Mouse (Mus musculus) CH12.LX (cell line): ENCODE results near the gene Tnfrsf1a. TPM values are rescaled to one million over a fixed set of nuclear protein-coding genes. Genes with fewer than 3 reads are reported as not detected.

Experiments used
- DNase-seq: peaks from one replicate; pipeline ENCODE4 v3.0.0-alpha.2; 2013; ENCODE audit errors: extremely low read depth
- H3K27ac ChIP-seq: 2 replicates; pipeline ENCODE4 v1.5.1; 2012; ENCODE audit warnings: low read depth, mild to moderate bottlenecking, control low read depth, moderate library complexity; ENCODE audit not compliant: insufficient read depth
- H3K27me3 ChIP-seq: replicated peaks from 2 replicates; pipeline ENCODE3; 2012; ENCODE audit warnings: inconsistent platforms
- H3K36me3 ChIP-seq, 2 experiments: replicated peaks in 1 of 2; 2 replicates each; pipeline versions ENCODE3 to v1.6.1; 2012; ENCODE audit warnings: inconsistent platforms in 1 of 2, low read length in 1 of 2, mild to moderate bottlenecking in 1 of 2, mixed read lengths in 1 of 2, moderate library complexity in 1 of 2; ENCODE audit not compliant: control insufficient read depth in 1 of 2, insufficient read depth in 1 of 2
- H3K4me1 ChIP-seq, 2 experiments: 2 replicates each; pipeline ENCODE4 v1.6.1; 2012; ENCODE audit warnings: inconsistent platforms in 1 of 2, moderate library complexity in 1 of 2; ENCODE audit not compliant: insufficient read depth in 2 of 2, control insufficient read depth in 1 of 2
- H3K4me2 ChIP-seq: 2 replicates; pipeline ENCODE4 v1.6.1; 2012; ENCODE audit warnings: low read depth, mild to moderate bottlenecking, control low read depth; ENCODE audit not compliant: poor library complexity, insufficient read depth, severe bottlenecking
- H3K4me3 ChIP-seq, 3 experiments: fragments of 150-350 bp in 1 of 3; sonication (generic) in 1 of 3; replicated peaks in 1 of 3; 2 replicates each; pipeline versions ENCODE3 to v1.5.1; 2011 to 2012; ENCODE audit warnings: low read depth in 2 of 3, low read length in 2 of 3, mild to moderate bottlenecking in 2 of 3, moderate library complexity in 2 of 3, control low read depth in 1 of 3, improper control_type of control experiment in 1 of 3, inconsistent platforms in 1 of 3, mixed read lengths in 1 of 3; ENCODE audit not compliant: poor library complexity in 1 of 3
- H3K79me2 ChIP-seq: replicated peaks from 2 replicates; pipeline ENCODE4 v1.6.1; 2012; ENCODE audit warnings: mild to moderate bottlenecking, moderate library complexity; ENCODE audit not compliant: control insufficient read depth, poor library complexity, insufficient read depth, severe bottlenecking; ENCODE audit errors: extremely low read depth
- H3K9ac ChIP-seq: 2 replicates; pipeline ENCODE4 v1.6.1; 2012; ENCODE audit warnings: low read depth, mild to moderate bottlenecking, control low read depth, moderate library complexity; ENCODE audit not compliant: insufficient read depth
- H3K9me3 ChIP-seq: replicated peaks from 2 replicates; pipeline ENCODE3; 2012; ENCODE audit warnings: low read length, inconsistent platforms, mixed read lengths
- BHLHE40 ChIP-seq: IDR thresholded peaks from 2 replicates; pipeline ENCODE4 v1.6.1; 2011; ENCODE audit warnings: mild to moderate bottlenecking, low read depth, low read length, improper control_type of control experiment
- CHD1 ChIP-seq: IDR thresholded peaks from 2 replicates; pipeline ENCODE4 v1.6.1; 2012; ENCODE audit warnings: low read depth, low read length, improper control_type of control experiment, inconsistent platforms
- CHD2 ChIP-seq: IDR thresholded peaks from 2 replicates; pipeline ENCODE4 v1.6.1; 2011; ENCODE audit warnings: low read length, improper control_type of control experiment
- CTCF ChIP-seq, 2 experiments: IDR thresholded peaks in 1 of 2; conservative IDR thresholded peaks in 1 of 2; 2 replicates each; pipeline ENCODE4 v1.5.1; 2011 to 2012; ENCODE audit warnings: low read depth in 2 of 2, low read length in 2 of 2, improper control_type of control experiment in 1 of 2, inconsistent platforms in 1 of 2, mild to moderate bottlenecking in 1 of 2, moderate library complexity in 1 of 2
- E2F4 ChIP-seq: IDR thresholded peaks from 2 replicates; pipeline ENCODE4 v1.6.1; 2011; ENCODE audit warnings: low read depth, low read length, improper control_type of control experiment; ENCODE audit not compliant: insufficient replicate concordance
- EP300 ChIP-seq: IDR thresholded peaks from 2 replicates; pipeline ENCODE4 v1.6.1; 2011; ENCODE audit warnings: low read length, improper control_type of control experiment
- ETS1 ChIP-seq: conservative IDR thresholded peaks from 2 replicates; pipeline ENCODE4 v1.6.1; 2012; ENCODE audit warnings: low read depth, mild to moderate bottlenecking, inconsistent platforms, low read length, improper control_type of control experiment, moderate library complexity
- GABPA ChIP-seq: IDR thresholded peaks from 2 replicates; pipeline ENCODE4 v1.6.1; 2012; ENCODE audit warnings: low read depth, low read length, improper control_type of control experiment, inconsistent platforms; ENCODE audit not compliant: insufficient replicate concordance
- HCFC1 ChIP-seq: IDR thresholded peaks from 2 replicates; pipeline ENCODE4 v1.6.1; 2012; ENCODE audit warnings: low read depth, mild to moderate bottlenecking, inconsistent platforms, low read length, improper control_type of control experiment
- JUND ChIP-seq: conservative IDR thresholded peaks from 2 replicates; pipeline ENCODE4 v1.6.1; 2011; ENCODE audit warnings: low read depth, low read length, improper control_type of control experiment
- KAT2A ChIP-seq: IDR thresholded peaks from 2 replicates; pipeline ENCODE4 v1.6.1; 2012; ENCODE audit warnings: low read length, improper control_type of control experiment, inconsistent platforms; ENCODE audit not compliant: insufficient replicate concordance
- MAFK ChIP-seq: IDR thresholded peaks from 2 replicates; pipeline ENCODE4 v1.6.1; 2011; ENCODE audit warnings: low read length, improper control_type of control experiment; ENCODE audit not compliant: insufficient replicate concordance
- MAZ ChIP-seq: IDR thresholded peaks from 2 replicates; pipeline ENCODE4 v1.6.1; 2012; ENCODE audit warnings: low read depth, mild to moderate bottlenecking, inconsistent platforms, low read length, improper control_type of control experiment, moderate library complexity
- MEF2A ChIP-seq: IDR thresholded peaks from 2 replicates; pipeline ENCODE4 v1.6.1; 2014; ENCODE audit warnings: low read depth, mild to moderate bottlenecking, inconsistent platforms, low read length, improper control_type of control experiment, borderline replicate concordance
- NELFE ChIP-seq: IDR thresholded peaks from 2 replicates; pipeline ENCODE4 v1.6.1; 2011; ENCODE audit warnings: low read depth, low read length, improper control_type of control experiment
- PAX5 ChIP-seq: IDR thresholded peaks from 2 replicates; pipeline ENCODE4 v1.6.1; 2012; ENCODE audit warnings: low read length, inconsistent platforms, mixed read lengths
- POLR2A ChIP-seq: IDR thresholded peaks from 2 replicates; pipeline ENCODE4 v1.6.1; 2011; ENCODE audit warnings: low read depth, mild to moderate bottlenecking, improper control_type of control experiment, low read length
- POLR2AphosphoS2 ChIP-seq: IDR thresholded peaks from 2 replicates; pipeline ENCODE4 v1.6.1; 2011; ENCODE audit warnings: low read depth, low read length, improper control_type of control experiment
- RAD21 ChIP-seq: IDR thresholded peaks from 2 replicates; pipeline ENCODE4 v1.6.1; 2011; ENCODE audit warnings: low read depth, mild to moderate bottlenecking, low read length, improper control_type of control experiment, moderate library complexity
- SIN3A ChIP-seq: IDR thresholded peaks from 2 replicates; pipeline ENCODE4 v1.6.1; 2012; ENCODE audit warnings: low read length, improper control_type of control experiment, inconsistent platforms
- TBP ChIP-seq: conservative IDR thresholded peaks from 2 replicates; pipeline ENCODE4 v1.6.1; 2011; ENCODE audit warnings: low read depth, low read length, improper control_type of control experiment
- TCF12 ChIP-seq: IDR thresholded peaks from 2 replicates; pipeline ENCODE4 v1.6.1; 2014; ENCODE audit warnings: low read depth, mild to moderate bottlenecking, inconsistent platforms, low read length, improper control_type of control experiment
- UBTF ChIP-seq: IDR thresholded peaks from 2 replicates; pipeline ENCODE4 v1.6.1; 2012; ENCODE audit warnings: low read depth, mild to moderate bottlenecking, inconsistent platforms, low read length, improper control_type of control experiment, moderate library complexity
- USF1 ChIP-seq: IDR thresholded peaks from 2 replicates; pipeline ENCODE4 v1.6.1; 2014; ENCODE audit warnings: low read depth, mild to moderate bottlenecking, inconsistent platforms, low read length, improper control_type of control experiment
- USF2 ChIP-seq: conservative IDR thresholded peaks from 2 replicates; pipeline ENCODE4 v1.6.1; 2011; ENCODE audit warnings: low read depth, low read length, improper control_type of control experiment
- ZMIZ1 ChIP-seq: IDR thresholded peaks from 2 replicates; pipeline ENCODE4 v1.6.1; 2012; ENCODE audit warnings: low read depth, mild to moderate bottlenecking, inconsistent platforms, low read length, improper control_type of control experiment
- ZNF384 ChIP-seq: IDR thresholded peaks from 2 replicates; pipeline ENCODE4 v1.6.1; 2012; ENCODE audit warnings: low read depth, low read length, improper control_type of control experiment, inconsistent platforms
- dilution Hi-C: fragments of 300-500 bp; cut with MboI; formaldehyde crosslinking; loops from 2 replicates; pipeline ENCODE4 v1.14.3; 2020; ENCODE audit warnings: low sequenced_read_pairs; ENCODE audit not compliant: extremely low pct_unique_long_range_greater_than_20kb, extremely low pct_ligation_motif_present
- in situ Hi-C: fragments of 300-500 bp; cut with MboI; formaldehyde crosslinking; loops from 3 replicates; pipeline ENCODE4 v1.14.3; 2019; ENCODE audit warnings: low sequenced_read_pairs, low pct_ligation_motif_present, low pct_unique_long_range_greater_than_20kb, mixed read lengths
- polyA plus RNA-seq: library from polyadenylated mRNA; unstranded; fragments of >175 nt; gene quantifications from 2 replicates; pipeline ENCODE4 v1.2.1, GENCODE M21; 2012; ENCODE audit warnings: low read depth; ENCODE audit not compliant: insufficient read length
- total RNA-seq, 2 experiments: library from RNA; depleted of rRNA; stranded (reverse); fragments of 300-350 nt in 1 of 2; fragments of >200 nt in 1 of 2; gene quantifications; 2 replicates each; pipeline ENCODE4 v1.2.3; 2012 to 2014

Tnfrsf1a gene
- total and polyA plus RNA-seq, 3 experiments: 0.13 TPM; not detected in 2

DNA sequence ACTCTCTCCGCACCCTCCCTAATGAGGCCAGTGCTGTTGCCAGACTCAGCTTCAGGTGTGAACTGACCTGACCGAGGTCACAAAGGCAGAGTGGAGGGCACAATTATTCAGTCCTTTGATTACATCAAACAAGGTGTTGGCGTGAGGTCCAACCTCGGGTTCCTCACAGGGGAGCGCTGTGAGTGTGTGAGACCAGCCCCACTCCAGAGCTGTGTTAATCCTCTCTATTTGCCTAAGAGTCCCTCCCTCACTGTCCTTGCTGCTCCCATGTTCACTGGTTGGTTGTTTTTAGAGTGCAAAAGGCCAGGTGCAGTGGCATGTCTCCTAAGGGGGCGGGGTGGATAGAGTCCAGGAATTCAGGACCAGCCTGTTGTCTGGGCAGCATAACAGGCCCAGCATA lies 36.9 kb downstream of the Tnfrsf1a start:
- dilution Hi-C loops (no loop called here), in situ Hi-C loops (no loop called here)
- DNase-seq: no peak
- Histone ChIP-seq H3K9ac (no peak overlapping the region), H3K4me3 (no peak overlapping the region), H3K4me1 (peaks cover 0 to 5% of the 10 kb centered on the region in 2 experiments; a peak in 1 of 4 replicates), H3K9me3 (peaks cover 6% of the 10 kb centered on the region), H3K27me3 (peaks cover 72% of the 10 kb centered on the region), H3K27ac (no peak overlapping the region), H3K79me2 (no peaks in the 10 kb centered on the region), H3K4me2 (no peak overlapping the region), H3K36me3 (no peaks in the 10 kb centered on the region)
- TF ChIP-seq USF2: no peak
- no peak for TF ChIP-seq ZNF384
- no peak for TF ChIP-seq BHLHE40
- no peak for TF ChIP-seq HCFC1
- no peak for TF ChIP-seq POLR2AphosphoS2
- TF ChIP-seq UBTF: no peak
- no peak for TF ChIP-seq MEF2A
- TF ChIP-seq NELFE: no peak
- TF ChIP-seq GABPA: no peak
- no peak for TF ChIP-seq TCF12
- TF ChIP-seq ETS1: no peak
- TF ChIP-seq RAD21: no peak
- no peak for TF ChIP-seq KAT2A
- TF ChIP-seq CHD2: no peak
- no peak for TF ChIP-seq MAZ
- TF ChIP-seq MAFK: no peak
- TF ChIP-seq ZMIZ1: no peak

DNA sequence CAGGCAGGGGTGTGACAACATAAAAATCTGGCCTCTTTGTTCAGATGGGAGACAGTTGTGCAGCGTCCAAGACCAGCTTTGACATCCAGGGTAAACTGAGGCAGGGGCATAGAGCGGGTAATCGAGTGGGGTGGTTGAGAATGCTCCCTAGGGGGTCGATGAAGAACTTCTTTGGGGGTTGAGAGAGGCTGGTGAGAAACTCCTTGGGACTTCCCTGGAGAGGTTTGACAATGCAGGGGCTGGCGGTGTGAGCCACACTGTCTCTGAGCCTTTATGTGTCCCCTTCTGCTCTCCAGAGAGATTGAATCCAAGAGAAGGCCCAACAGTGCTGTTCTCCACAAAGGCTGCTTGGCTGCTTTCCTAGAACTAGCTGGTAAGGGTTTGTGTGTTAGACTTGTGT lies 40.7 kb downstream of the Tnfrsf1a start:
- Histone ChIP-seq H3K27me3 (peaks cover 41% of the 10 kb centered on the region), H3K4me1 (no peaks in the 10 kb centered on the region), H3K36me3 (no peaks in the 10 kb centered on the region), H3K9me3 (peaks cover 6% of the 10 kb centered on the region), H3K79me2 (no peaks in the 10 kb centered on the region), H3K27ac (no peak overlapping the region), H3K4me2 (no peak overlapping the region), H3K4me3 (no peak overlapping the region), H3K9ac (no peak overlapping the region)
- dilution Hi-C loops (no loop called here), in situ Hi-C loops (no loop called here)
- DNase-seq: no peak
- TF ChIP-seq MAZ: no peak
- no peak for TF ChIP-seq CHD1
- no peak for TF ChIP-seq BHLHE40
- TF ChIP-seq POLR2A: no peak
- TF ChIP-seq ZMIZ1: no peak
- no peak for TF ChIP-seq SIN3A
- TF ChIP-seq E2F4: no peak
- TF ChIP-seq EP300: no peak
- TF ChIP-seq JUND: no peak
- TF ChIP-seq POLR2AphosphoS2: no peak
- no peak for TF ChIP-seq USF1
- TF ChIP-seq TBP: no peak
- no peak for TF ChIP-seq NELFE
- no peak for TF ChIP-seq PAX5
- no peak for TF ChIP-seq KAT2A
- no peak for TF ChIP-seq CHD2
- no peak for TF ChIP-seq CTCF (conservative IDR thresholded peaks at IDR 0.05 in 1 of 2, IDR thresholded peaks at IDR 0.05 in 1 of 2; ENCODE audit: low read depth in 2 of 2, low read length in 2 of 2)
- TF ChIP-seq RAD21: no peak
